Mouse (Mus musculus) hindbrain, postnatal 0 days (tissue): ENCODE data around the gene Spa17. TPM values are rescaled to one million over a fixed set of nuclear protein-coding genes. Genes with fewer than 3 reads are reported as not detected.

Experiments used
- ATAC-seq: fragments of 200-750 bp; cut with Nextera tagmentation; 2 replicates; pipeline ENCODE4 v1.8.0; 2017; ENCODE audit warnings: mild to moderate bottlenecking, moderate TSS enrichment, moderate library complexity
- DNase-seq: peaks from one replicate; pipeline ENCODE4 v3.0.0-alpha.2; 2015; ENCODE audit warnings: low spot score
- H3K27ac ChIP-seq: fragments of 300-500 bp; sonication (generic); 2 replicates; pipeline ENCODE4 v1.5.1; 2014; ENCODE audit warnings: mild to moderate bottlenecking
- H3K27me3 ChIP-seq: fragments of 300-500 bp; sonication (generic); 2 replicates; pipeline ENCODE4 v1.6.1; 2014; ENCODE audit warnings: low read length, mixed read lengths; ENCODE audit not compliant: insufficient read depth
- H3K36me3 ChIP-seq: fragments of 300-500 bp; sonication (generic); 2 replicates; pipeline ENCODE4 v1.6.1; 2014; ENCODE audit warnings: low read length, mixed read lengths; ENCODE audit not compliant: insufficient read depth
- H3K4me1 ChIP-seq: fragments of 300-500 bp; sonication (generic); 2 replicates; pipeline ENCODE4 v1.6.1; 2014; ENCODE audit warnings: antibody characterized with exemption, low read length, mixed read lengths; ENCODE audit not compliant: insufficient read depth
- H3K4me2 ChIP-seq: fragments of 300-500 bp; sonication (generic); 2 replicates; pipeline ENCODE4 v1.6.1; 2014; ENCODE audit warnings: low read depth, mild to moderate bottlenecking, low read length, moderate library complexity, mixed read lengths
- H3K4me3 ChIP-seq: fragments of 300-500 bp; sonication (generic); 2 replicates; pipeline ENCODE4 v1.5.1; 2014; ENCODE audit warnings: low read length
- H3K9ac ChIP-seq: fragments of 300-500 bp; sonication (generic); replicated peaks from 2 replicates; pipeline ENCODE4 v1.6.1; 2014; ENCODE audit warnings: mild to moderate bottlenecking, low read length, moderate library complexity, mixed read lengths
- H3K9me3 ChIP-seq: fragments of 300-500 bp; sonication (generic); 2 replicates; pipeline ENCODE4 v1.6.1; 2016; ENCODE audit warnings: low read length, mixed read lengths
- CTCF ChIP-seq: IDR thresholded peaks from 2 replicates; pipeline ENCODE4 v1.5.1; 2016; ENCODE audit warnings: antibody characterized with exemption, control low read depth, low read depth
- WGBS: fragments of 180-500 bp; shearing (Covaris S2); extraction: QIAGEN DNeasy Blood & Tissue Kit; methylation state at CpG from one replicate; pipeline ENCODE4 v1.1.7; 2014; 5-methylcytosine and 5-hydroxymethylcytosine counted together
- polyA plus RNA-seq: library from polyadenylated mRNA; unstranded; fragments of >200 nt; fragmentation: Nextera tagmentation; extraction: Ambion mirVana; gene quantifications from 2 replicates; pipeline ENCODE4 v1.2.1, GENCODE M21; 2015
- total RNA-seq: library from RNA; depleted of rRNA; stranded (reverse); fragments of >200 nt; gene quantifications from 2 replicates; pipeline ENCODE4 v1.2.3, GENCODE M21; 2014

Spa17 gene
- total and polyA plus RNA-seq, 2 experiments from 2014 or later = 11.6 TPM; not detected in 1

DNA sequence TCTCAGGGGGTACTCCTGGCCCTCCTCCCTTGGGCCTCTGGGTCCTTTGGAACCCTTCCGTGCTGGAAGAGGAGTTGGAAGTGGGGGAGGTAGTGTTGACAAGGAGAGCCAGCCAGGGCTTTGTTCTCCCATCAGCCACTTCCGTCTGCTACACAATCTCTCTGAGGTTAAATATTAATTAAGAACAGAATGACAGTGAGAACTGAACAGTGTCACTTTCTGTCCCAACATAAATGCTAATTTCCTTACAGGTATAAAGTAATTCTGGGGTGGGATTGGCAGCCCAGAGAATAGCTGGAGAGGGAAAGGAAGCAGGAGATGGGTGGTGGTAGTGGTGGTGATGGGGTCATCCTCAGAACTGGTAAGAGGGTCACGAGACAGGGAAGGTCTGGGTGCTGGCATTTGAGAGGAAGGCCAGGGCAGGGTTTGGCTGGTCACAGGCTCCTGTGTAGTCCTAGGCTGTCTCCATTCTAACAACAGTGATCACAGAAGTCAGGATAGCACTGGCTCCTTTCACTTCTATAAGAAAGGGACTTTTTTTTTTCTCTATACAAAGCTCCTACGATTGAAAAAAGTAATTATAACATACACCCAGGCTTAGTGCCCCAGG is 44.8 kb downstream of the Spa17 start:
- Histone ChIP-seq H3K27me3 (no peaks in the 10 kb centered on the region), H3K36me3 (no peaks in the 10 kb centered on the region), H3K4me1 (no peaks in the 10 kb centered on the region), H3K9ac (no peak overlapping the region), H3K4me3 (no peak overlapping the region), H3K27ac (no peak overlapping the region), H3K9me3 (no peaks in the 10 kb centered on the region), H3K4me2 (no peak overlapping the region)
- no peak for TF ChIP-seq CTCF
- 41% methylated on average over 4 of the region's 4 CpGs for WGBS
- ATAC-seq = no peak
- DNase-seq = no peak

DNA sequence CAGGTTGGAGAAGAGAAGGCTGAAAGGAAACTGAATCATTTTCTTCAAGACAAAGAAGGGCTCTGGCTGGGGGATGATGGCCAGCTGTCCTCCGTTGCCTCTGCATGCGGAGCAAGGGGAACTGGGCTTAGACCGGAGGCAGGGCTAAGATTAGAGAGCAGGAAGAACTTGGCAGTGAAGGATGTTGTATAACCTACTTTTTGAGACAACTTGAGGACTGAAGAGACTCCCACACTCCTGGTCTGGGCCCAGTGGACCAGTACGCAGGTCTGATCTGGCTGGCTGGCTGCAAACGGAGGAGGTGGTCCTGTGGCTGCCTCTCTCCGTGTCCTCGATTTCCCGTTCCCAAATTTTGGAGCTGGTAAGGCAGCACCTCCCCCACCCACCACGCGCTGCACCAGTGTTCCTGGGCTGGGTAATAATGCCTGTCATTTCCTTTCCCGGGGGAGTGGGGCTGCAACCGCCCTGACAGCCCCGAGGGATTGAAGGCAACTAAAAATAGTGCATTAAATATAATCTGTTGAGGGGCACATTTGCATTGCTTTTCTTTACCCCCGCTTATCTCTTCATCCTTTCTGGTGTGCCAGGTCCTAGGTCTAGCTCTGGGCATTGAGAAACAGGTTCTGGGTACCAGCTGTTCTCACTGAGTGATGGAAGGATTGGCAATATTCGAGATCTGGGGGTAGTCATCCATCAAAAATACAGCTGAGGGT is 45.5 kb downstream of the Spa17 start:
- 34% methylated on average over 15 of the region's 15 CpGs for WGBS
- H3K4me2 ChIP-seq = no peak overlapping the region
- no peaks in the 10 kb centered on the region for H3K27me3 ChIP-seq
- no peak overlapping the region for H3K27ac ChIP-seq
- ATAC-seq (peak; percentile 38; the same call in 1 of the 2 replicates), DNase-seq (no peak)
- no peaks in the 10 kb centered on the region for H3K36me3 ChIP-seq
- H3K4me3 ChIP-seq = no peak overlapping the region
- TF ChIP-seq CTCF = no peak
- no peaks in the 10 kb centered on the region for H3K9me3 ChIP-seq
- no peak overlapping the region for H3K9ac ChIP-seq
- no peaks in the 10 kb centered on the region for H3K4me1 ChIP-seq

DNA sequence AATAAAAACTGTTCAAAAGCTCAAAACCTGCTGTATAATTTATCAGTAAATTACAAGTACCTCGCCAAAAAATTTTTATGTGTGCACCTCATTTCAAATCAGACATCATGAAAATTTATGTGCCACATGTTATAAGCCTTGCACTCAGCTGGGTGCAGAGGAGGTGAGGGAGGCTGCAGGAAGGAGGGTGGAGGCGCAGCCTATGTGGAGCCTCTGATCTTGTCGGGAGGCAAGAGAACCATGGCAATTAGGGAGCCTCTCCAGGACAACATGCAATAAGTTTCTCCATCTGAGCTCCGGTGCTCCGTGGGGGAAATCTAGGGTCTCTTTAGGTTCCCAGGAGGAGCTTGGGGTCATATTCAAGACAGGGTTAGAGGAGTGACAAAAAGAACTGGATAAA is 46.1 kb downstream of the Spa17 start:
- DNase-seq = no peak
- no peaks in the 10 kb centered on the region for H3K36me3 ChIP-seq
- H3K27ac ChIP-seq = no peak overlapping the region
- no peak for TF ChIP-seq CTCF
- 52% methylated on average over 5 of the region's 5 CpGs for WGBS
- no peak overlapping the region for H3K4me2 ChIP-seq
- no peaks in the 10 kb centered on the region for H3K4me1 ChIP-seq
- no peaks in the 10 kb centered on the region for H3K27me3 ChIP-seq
- ATAC-seq = no peak
- no peak overlapping the region for H3K4me3 ChIP-seq
- no peaks in the 10 kb centered on the region for H3K9me3 ChIP-seq
- no peak overlapping the region for H3K9ac ChIP-seq

DNA sequence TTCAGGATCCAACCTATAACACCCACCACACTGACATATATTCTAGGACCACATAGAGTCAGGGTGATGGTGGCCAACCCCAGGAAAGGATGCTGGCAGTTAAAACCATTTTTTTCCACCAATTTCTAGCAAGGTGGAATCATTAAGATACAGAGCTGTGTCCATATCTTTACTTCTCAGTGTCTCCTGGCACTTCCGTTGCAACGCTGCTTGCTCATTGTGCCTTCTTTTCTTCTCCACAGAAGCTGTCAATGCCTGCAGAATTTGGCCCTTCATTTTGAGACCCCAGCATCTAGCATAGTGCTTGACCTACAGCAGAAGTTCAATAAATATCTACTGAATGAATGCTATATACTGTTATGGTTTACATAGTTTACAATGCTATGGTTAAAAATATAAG is 46.5 kb downstream of the Spa17 start:
- TF ChIP-seq CTCF = no peak
- DNase-seq (no peak), ATAC-seq (no peak)
- no peak overlapping the region for H3K4me3 ChIP-seq
- no peak overlapping the region for H3K9ac ChIP-seq
- H3K4me2 ChIP-seq = no peak overlapping the region
- no peaks in the 10 kb centered on the region for H3K36me3 ChIP-seq
- no peaks in the 10 kb centered on the region for H3K4me1 ChIP-seq
- WGBS = 91% methylated on average over 2 of the region's 2 CpGs
- H3K27me3 ChIP-seq = no peaks in the 10 kb centered on the region
- H3K9me3 ChIP-seq = no peaks in the 10 kb centered on the region
- H3K27ac ChIP-seq = no peak overlapping the region

DNA sequence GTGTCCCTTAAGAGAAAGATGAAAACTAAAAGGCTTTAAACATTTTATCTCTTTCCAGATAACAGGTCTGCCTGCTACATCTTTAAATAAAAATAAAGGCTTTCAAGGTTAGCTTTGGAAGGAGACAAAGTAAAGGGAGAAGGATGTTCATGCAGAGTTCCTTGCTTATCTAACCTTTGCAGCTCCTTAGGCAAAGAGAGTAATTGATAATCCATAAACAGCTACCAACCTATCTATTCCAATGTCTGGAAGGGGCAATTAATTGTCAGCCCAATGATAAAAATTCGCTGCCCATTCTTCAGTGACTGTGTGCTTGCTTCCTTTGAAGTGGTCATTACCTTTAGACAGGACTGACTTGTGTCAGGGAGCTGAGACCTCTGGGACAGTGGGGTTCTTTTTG is 49.7 kb downstream of the Spa17 start:
- H3K27me3 ChIP-seq = no peaks in the 10 kb centered on the region
- no peak overlapping the region for H3K4me3 ChIP-seq
- no peak overlapping the region for H3K9ac ChIP-seq
- WGBS = 59% methylated on average over 1 of the region's 1 CpGs
- no peaks in the 10 kb centered on the region for H3K36me3 ChIP-seq
- ATAC-seq = no peak
- H3K4me1 ChIP-seq = no peaks in the 10 kb centered on the region
- DNase-seq = no peak
- no peak for TF ChIP-seq CTCF
- no peaks in the 10 kb centered on the region for H3K9me3 ChIP-seq
- no peak overlapping the region for H3K27ac ChIP-seq
- no peak overlapping the region for H3K4me2 ChIP-seq

DNA sequence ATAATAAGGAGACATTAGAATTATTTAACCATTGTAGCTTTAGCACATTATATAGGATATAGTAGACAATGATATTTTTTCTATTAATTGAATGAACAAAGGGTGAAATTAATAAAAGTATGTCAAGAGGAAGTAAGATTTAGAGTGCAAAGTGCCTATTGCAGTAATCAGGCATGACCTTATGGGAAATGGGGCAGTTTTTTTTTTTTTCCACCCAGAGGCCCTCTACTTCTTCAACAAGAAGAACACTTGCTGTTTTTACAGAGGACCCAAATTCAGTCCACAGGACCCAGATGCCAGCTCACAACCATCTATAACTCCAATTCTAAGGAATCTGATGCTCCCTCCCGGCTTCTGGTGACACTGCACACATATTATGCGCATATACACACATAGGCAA is 52.9 kb downstream of the Spa17 start:
- 83% methylated on average over 2 of the region's 2 CpGs for WGBS
- Histone ChIP-seq H3K9me3 (no peaks in the 10 kb centered on the region), H3K4me2 (no peak overlapping the region), H3K4me3 (no peak overlapping the region), H3K27me3 (no peaks in the 10 kb centered on the region), H3K9ac (no peak overlapping the region), H3K36me3 (no peaks in the 10 kb centered on the region), H3K4me1 (no peaks in the 10 kb centered on the region), H3K27ac (no peak overlapping the region)
- no peak for ATAC-seq
- no peak for DNase-seq
- no peak for TF ChIP-seq CTCF

DNA sequence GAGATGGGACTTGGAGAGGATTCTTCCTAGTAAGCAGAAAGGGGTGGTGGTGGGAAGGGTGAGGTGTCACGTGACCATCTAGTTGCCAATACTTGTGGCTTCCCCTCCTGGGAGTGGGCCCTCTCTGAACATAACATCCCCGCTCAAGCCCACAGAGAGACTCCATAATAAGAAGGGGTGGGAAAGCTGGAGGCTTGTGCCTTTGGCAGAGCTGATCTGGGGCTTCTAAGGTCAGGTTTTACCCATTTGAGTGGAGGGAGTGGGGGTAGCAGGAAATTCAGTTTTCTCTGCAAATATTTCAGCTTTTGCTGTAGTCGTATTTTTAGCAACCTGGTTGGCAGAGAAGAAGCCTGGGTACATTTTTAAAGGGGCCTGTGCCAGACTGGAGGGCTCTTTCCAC is 57.2 kb downstream of the Spa17 start:
- 80% methylated on average over 3 of the region's 3 CpGs for WGBS
- H3K4me2 ChIP-seq = no peak overlapping the region
- no peak for TF ChIP-seq CTCF
- H3K9me3 ChIP-seq = no peaks in the 10 kb centered on the region
- ATAC-seq (no peak), DNase-seq (no peak)
- H3K36me3 ChIP-seq = no peaks in the 10 kb centered on the region
- H3K27ac ChIP-seq = no peak overlapping the region
- peaks cover 1% of the 10 kb centered on the region; the same call in 1 of the 2 replicates for H3K27me3 ChIP-seq
- no peak overlapping the region for H3K9ac ChIP-seq
- H3K4me1 ChIP-seq = peaks cover 5% of the 10 kb centered on the region; the same call in 1 of the 2 replicates
- no peak overlapping the region for H3K4me3 ChIP-seq
